Mouse (Mus musculus): ENCODE results near the gene Gse1. TPM values are rescaled to one million over a fixed set of nuclear protein-coding genes. Genes with fewer than 3 reads are reported as not detected.

Gene Gse1
- total and polyA plus RNA-seq, 3 experiments: 12.1 to 24.3 (median 21.0) TPM

GRCm38 (mm10) chr8:120251411-120252035 is 23.3 kb downstream of the Gse1 start:
- H3K36me3 ChIP-seq (ENCODE audit: control insufficient read depth, insufficient read depth, low read length): no peaks in the 10 kb centered on the region
- WGBS: 65% methylated on average over 9 of the region's 9 CpGs
- H3K27me3 ChIP-seq (ENCODE audit: control insufficient read depth, insufficient read depth, low read length): no peaks in the 10 kb centered on the region
- H3K4me3 ChIP-seq: no peak overlapping the region
- intact Hi-C loops (cut with DNase I): no loop called here
- peaks cover 1% of the 10 kb centered on the region; the same call in 1 of the 2 replicates for H3K79me2 ChIP-seq (replicated peaks; ENCODE audit: control insufficient read depth, insufficient read depth, low read length)
- DNase-seq: peak; percentile 56 to 71
- no peak overlapping the region for H3K9ac ChIP-seq (ENCODE audit: low read depth, low read length)
- H3K4me1 ChIP-seq (ENCODE audit: control insufficient read depth, insufficient read depth, low read length): peaks cover 7% of the 10 kb centered on the region
- TF ChIP-seq CTCF (IDR thresholded peaks at IDR 0.05): no peak
- TF ChIP-seq POLR2A (IDR thresholded peaks at IDR 0.05; ENCODE audit: insufficient read depth, low read depth, low read length): no peak
- peak; percentile 16; the same call in 1 of the 2 replicates for TF ChIP-seq EP300 (IDR thresholded peaks at IDR 0.05; ENCODE audit: insufficient read depth, low read depth, low read length)
- no peak overlapping the region; the same call in 1 of the 2 replicates for H3K27ac ChIP-seq

GRCm38 (mm10) chr8:120253626-120254025 is 25.4 kb downstream of the Gse1 start:
- peak in 1 of 2 experiments; percentile 31 for DNase-seq
- intact Hi-C loops (cut with DNase I): no loop called here
- Histone ChIP-seq H3K27ac (no peak overlapping the region), H3K4me3 (no peak overlapping the region), H3K79me2 (replicated peaks; ENCODE audit: control insufficient read depth, insufficient read depth, low read length) (peaks cover 1% of the 10 kb centered on the region; the same call in 1 of the 2 replicates), H3K27me3 (ENCODE audit: control insufficient read depth, insufficient read depth, low read length) (no peaks in the 10 kb centered on the region), H3K36me3 (ENCODE audit: control insufficient read depth, insufficient read depth, low read length) (no peaks in the 10 kb centered on the region), H3K4me1 (ENCODE audit: control insufficient read depth, insufficient read depth, low read length) (peaks cover 8% of the 10 kb centered on the region; the same call in 1 of the 2 replicates), H3K9ac (ENCODE audit: low read depth, low read length) (no peak overlapping the region)
- 48% methylated on average over 8 of the region's 8 CpGs for WGBS
- TF ChIP-seq POLR2A (IDR thresholded peaks at IDR 0.05; ENCODE audit: insufficient read depth, low read depth, low read length): no peak
- TF ChIP-seq CTCF (IDR thresholded peaks at IDR 0.05): no peak
- no peak for TF ChIP-seq EP300 (IDR thresholded peaks at IDR 0.05; ENCODE audit: insufficient read depth, low read depth, low read length)

- Histone ChIP-seq H3K4me3 (no peak overlapping the region), H3K9ac (ENCODE audit: low read depth, low read length) (no peak overlapping the region), H3K27me3 (ENCODE audit: control insufficient read depth, insufficient read depth, low read length) (no peaks in the 10 kb centered on the region), H3K36me3 (ENCODE audit: control insufficient read depth, insufficient read depth, low read length) (no peaks in the 10 kb centered on the region), H3K79me2 (replicated peaks; ENCODE audit: control insufficient read depth, insufficient read depth, low read length) (0 out of 2 replicates have a peak, but pooled peaks cover 1% of the 10 kb centered on the region), H3K27ac (no peak overlapping the region), H3K4me1 (ENCODE audit: control insufficient read depth, insufficient read depth, low read length) (peaks cover 8% of the 10 kb centered on the region; the same call in 1 of the 2 replicates)
- TF ChIP-seq CTCF (IDR thresholded peaks at IDR 0.05): no peak
- intact Hi-C loops (cut with DNase I): no loop called here
- WGBS: 94% methylated on average over 6 of the region's 6 CpGs
- no peak for DNase-seq
These were observed 27.2 kb downstream of the Gse1 start for GRCm38 (mm10) chr8:120255406-120255987.

DNA sequence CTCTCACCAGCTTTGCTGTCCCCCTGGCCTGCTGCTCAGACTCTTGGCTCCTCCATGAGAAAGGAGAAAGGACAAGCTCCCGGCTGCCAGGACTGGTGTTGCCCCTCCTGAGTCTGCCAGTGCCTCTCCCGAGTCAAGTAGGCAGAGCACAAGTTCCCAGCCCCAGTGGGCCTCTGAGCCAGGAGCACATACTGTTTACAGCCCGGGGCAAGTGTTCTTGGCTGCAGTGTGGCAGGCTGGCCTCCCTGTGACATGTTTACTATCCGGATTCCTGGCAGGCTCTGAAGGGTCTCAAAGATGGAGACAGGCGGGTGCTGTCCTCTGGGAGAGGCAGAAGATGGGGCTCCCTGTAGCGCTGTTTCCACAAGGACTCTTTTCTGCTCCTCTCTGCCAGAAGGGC is 28.7 kb downstream of the Gse1 start:
- peak overlapping the region; percentile 33 for H3K27ac ChIP-seq
- H3K79me2 ChIP-seq (replicated peaks; ENCODE audit: control insufficient read depth, insufficient read depth, low read length): 0 out of 2 replicates have a peak, but pooled peaks cover 1% of the 10 kb centered on the region
- H3K4me1 ChIP-seq (ENCODE audit: control insufficient read depth, insufficient read depth, low read length): peaks cover 3% of the 10 kb centered on the region; the same call in 1 of the 2 replicates
- no peak overlapping the region for H3K9ac ChIP-seq (ENCODE audit: low read depth, low read length)
- 44% methylated on average over 6 of the region's 6 CpGs for WGBS
- peak; percentile 57 to 78 for DNase-seq
- H3K27me3 ChIP-seq (ENCODE audit: control insufficient read depth, insufficient read depth, low read length): no peaks in the 10 kb centered on the region
- no peaks in the 10 kb centered on the region for H3K36me3 ChIP-seq (ENCODE audit: control insufficient read depth, insufficient read depth, low read length)
- intact Hi-C loops (cut with DNase I): no loop called here
- TF ChIP-seq CTCF (IDR thresholded peaks at IDR 0.05) (no peak), EP300 (IDR thresholded peaks at IDR 0.05; ENCODE audit: insufficient read depth, low read depth, low read length) (0 out of 2 replicates have a peak, but pooled peaks have one; percentile 55), POLR2A (IDR thresholded peaks at IDR 0.05; ENCODE audit: insufficient read depth, low read depth, low read length) (no peak)
- H3K4me3 ChIP-seq: no peak overlapping the region

DNA sequence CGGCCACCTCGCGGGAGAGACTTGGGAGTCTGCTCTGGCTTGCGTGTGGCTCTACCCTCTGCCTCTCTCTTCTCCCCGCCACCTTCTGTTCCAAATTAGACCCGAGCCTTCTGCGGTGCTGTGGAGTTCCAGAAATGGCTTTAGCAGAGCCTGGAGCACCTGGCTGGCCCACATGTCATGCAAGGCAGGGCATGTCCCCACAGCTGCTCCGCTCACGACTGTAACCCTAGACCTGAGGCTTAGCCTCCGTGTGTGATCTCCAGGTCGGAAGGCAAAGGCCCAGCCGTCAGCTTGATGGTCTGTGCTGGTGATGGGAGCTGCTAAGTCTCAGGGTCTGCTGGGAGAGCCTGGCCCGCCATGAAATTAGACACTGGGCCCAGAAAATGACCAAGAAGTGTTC is 30.9 kb downstream of the Gse1 start:
- Histone ChIP-seq H3K4me1 (ENCODE audit: control insufficient read depth, insufficient read depth, low read length) (peaks cover 3% of the 10 kb centered on the region; the same call in 1 of the 2 replicates), H3K9ac (ENCODE audit: low read depth, low read length) (no peak overlapping the region), H3K79me2 (replicated peaks; ENCODE audit: control insufficient read depth, insufficient read depth, low read length) (0 out of 2 replicates have a peak, but pooled peaks cover 1% of the 10 kb centered on the region), H3K27ac (no peak overlapping the region), H3K36me3 (ENCODE audit: control insufficient read depth, insufficient read depth, low read length) (no peaks in the 10 kb centered on the region), H3K27me3 (ENCODE audit: control insufficient read depth, insufficient read depth, low read length) (no peaks in the 10 kb centered on the region), H3K4me3 (no peak overlapping the region)
- 92% methylated on average over 13 of the region's 13 CpGs for WGBS
- no peak for TF ChIP-seq POLR2A (IDR thresholded peaks at IDR 0.05; ENCODE audit: insufficient read depth, low read depth, low read length)
- TF ChIP-seq EP300 (IDR thresholded peaks at IDR 0.05; ENCODE audit: insufficient read depth, low read depth, low read length): no peak
- no peak for TF ChIP-seq CTCF (IDR thresholded peaks at IDR 0.05)
- DNase-seq: no peak
- intact Hi-C loops (cut with DNase I): no loop called here

DNA sequence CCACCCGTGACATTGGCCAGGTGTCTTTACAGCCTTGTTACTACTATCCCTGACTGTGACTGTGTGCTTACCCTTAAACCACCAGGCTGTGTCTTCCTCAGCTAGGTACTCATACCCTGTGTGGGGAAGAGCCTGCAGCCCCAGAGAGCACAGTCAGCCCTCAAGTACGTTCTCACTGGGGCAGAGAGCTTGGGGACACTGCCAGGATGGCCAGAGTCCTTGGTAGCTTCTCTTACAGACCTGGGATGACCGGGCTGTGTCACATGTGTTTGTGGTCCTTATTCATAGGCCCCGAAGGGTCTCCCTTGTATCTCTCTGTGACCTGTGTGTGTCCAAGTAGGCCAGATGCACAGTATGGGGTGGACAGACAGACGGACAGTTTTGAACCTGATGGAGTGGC is 32.4 kb downstream of the Gse1 start:
- intact Hi-C loops (cut with DNase I): no loop called here
- no peak overlapping the region for H3K9ac ChIP-seq (ENCODE audit: low read depth, low read length)
- H3K4me1 ChIP-seq (ENCODE audit: control insufficient read depth, insufficient read depth, low read length): peaks cover 7% of the 10 kb centered on the region
- 0 out of 2 replicates have a peak, but pooled peaks cover under 1% of the 10 kb centered on the region for H3K79me2 ChIP-seq (replicated peaks; ENCODE audit: control insufficient read depth, insufficient read depth, low read length)
- no peaks in the 10 kb centered on the region for H3K36me3 ChIP-seq (ENCODE audit: control insufficient read depth, insufficient read depth, low read length)
- no peak overlapping the region for H3K27ac ChIP-seq
- DNase-seq: no peak
- H3K27me3 ChIP-seq (ENCODE audit: control insufficient read depth, insufficient read depth, low read length): no peaks in the 10 kb centered on the region
- 79% methylated on average over 5 of the region's 5 CpGs for WGBS
- no peak overlapping the region for H3K4me3 ChIP-seq
- TF ChIP-seq CTCF (IDR thresholded peaks at IDR 0.05) (no peak), POLR2A (IDR thresholded peaks at IDR 0.05; ENCODE audit: insufficient read depth, low read depth, low read length) (no peak), EP300 (IDR thresholded peaks at IDR 0.05; ENCODE audit: insufficient read depth, low read depth, low read length) (no peak)

All from heart, adult 2 months (tissue).